Mouse (Mus musculus): Measurements from ENCODE around the gene Ift52. TPM values are rescaled to one million over a fixed set of nuclear protein-coding genes. Genes with fewer than 3 reads are reported as not detected.

Ift52 gene
- total and polyA plus RNA-seq, 2 experiments from 2014 or later = 15.8 to 31.8 TPM

DNA sequence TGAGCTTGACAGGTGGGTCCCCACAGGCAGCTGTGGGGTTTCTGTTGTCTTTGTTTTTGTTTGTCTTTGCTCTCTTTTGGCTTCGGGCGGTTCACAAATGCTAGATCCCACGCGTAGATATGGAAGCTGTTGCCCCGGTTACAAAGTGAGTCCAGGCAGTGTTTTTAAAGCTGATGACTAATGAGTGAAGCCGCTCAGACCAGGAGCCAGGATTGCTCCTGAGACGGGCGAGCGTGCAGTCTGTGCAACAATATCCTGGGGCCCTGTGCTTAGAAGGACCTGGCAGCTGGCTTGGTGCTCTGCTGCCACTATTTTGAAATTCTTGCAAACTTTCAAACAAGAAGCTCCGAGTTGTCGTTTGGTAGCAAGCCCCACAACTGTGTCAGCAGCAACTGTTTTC lies 43.5 kb upstream of the Ift52 start:
- no peaks in the 10 kb centered on the region for H3K36me3 ChIP-seq (ENCODE audit: insufficient read depth, low read length)
- no peaks in the 10 kb centered on the region for H3K9me3 ChIP-seq (ENCODE audit: low read length)
- no peak overlapping the region for H3K4me3 ChIP-seq (ENCODE audit: low read length)
- H3K27me3 ChIP-seq (ENCODE audit: insufficient read depth, low read length) = no peaks in the 10 kb centered on the region
- H3K27ac ChIP-seq = no peak overlapping the region
- TF ChIP-seq CTCF (IDR thresholded peaks at IDR 0.05; ENCODE audit: low read depth) = no peak
- 0 out of 2 replicates have a peak, but pooled peaks cover 8% of the 10 kb centered on the region for H3K4me1 ChIP-seq (ENCODE audit: insufficient read depth, low read length)
- no peak overlapping the region for H3K4me2 ChIP-seq (ENCODE audit: low read depth, low read length)
- ATAC-seq = no peak
- DNase-seq (ENCODE audit: low spot score) = peak; percentile 20
- H3K9ac ChIP-seq (replicated peaks; ENCODE audit: low read length) = no peak overlapping the region
- 12% methylated on average over 11 of the region's 11 CpGs for WGBS

DNA sequence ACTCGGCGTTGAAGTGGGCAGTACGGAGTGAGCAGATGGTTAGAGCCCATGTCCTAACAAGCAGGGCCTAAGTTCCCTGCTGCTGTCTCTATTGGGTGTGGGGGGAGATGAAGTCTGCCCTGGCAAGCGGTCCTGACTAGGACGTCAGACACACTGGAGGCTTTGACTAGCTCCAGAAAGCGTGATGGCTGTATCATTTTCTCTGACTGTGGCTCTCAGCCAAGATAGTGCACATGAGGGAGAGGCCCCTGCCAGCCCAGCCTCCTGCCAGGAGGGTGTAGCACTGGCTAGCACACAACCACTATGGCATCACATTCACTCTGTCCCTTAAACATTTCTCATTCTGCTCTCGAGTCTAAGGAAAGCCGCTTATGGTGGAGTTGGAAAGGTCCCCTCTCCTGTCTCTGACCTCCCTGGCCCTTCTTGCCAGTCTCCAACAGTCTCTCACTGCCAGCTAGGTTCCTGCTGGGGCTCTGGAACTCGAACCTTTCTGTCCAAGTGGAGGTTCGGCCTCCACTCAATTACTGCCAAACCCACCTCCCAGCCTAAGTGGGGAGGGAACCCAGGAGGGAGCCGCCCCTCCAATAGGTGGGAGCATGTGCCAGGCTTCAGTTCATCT lies 41.9 kb upstream of the Ift52 start:
- no peak overlapping the region for H3K4me3 ChIP-seq (ENCODE audit: low read length)
- no peak overlapping the region for H3K4me2 ChIP-seq (ENCODE audit: low read depth, low read length)
- no peak overlapping the region for H3K27ac ChIP-seq
- no peaks in the 10 kb centered on the region for H3K27me3 ChIP-seq (ENCODE audit: insufficient read depth, low read length)
- TF ChIP-seq CTCF (IDR thresholded peaks at IDR 0.05; ENCODE audit: low read depth) = no peak
- H3K36me3 ChIP-seq (ENCODE audit: insufficient read depth, low read length) = no peaks in the 10 kb centered on the region
- peak; percentile 63 for DNase-seq (ENCODE audit: low spot score)
- no peaks in the 10 kb centered on the region for H3K9me3 ChIP-seq (ENCODE audit: low read length)
- ATAC-seq = peak; percentile 71
- no peak overlapping the region for H3K9ac ChIP-seq (replicated peaks; ENCODE audit: low read length)
- WGBS = 44% methylated on average over 11 of the region's 11 CpGs
- H3K4me1 ChIP-seq (ENCODE audit: insufficient read depth, low read length) = 0 out of 2 replicates have a peak, but pooled peaks cover 8% of the 10 kb centered on the region

GRCm38 (mm10) chr2:162976001-162976400 lies 41.2 kb upstream of the Ift52 start:
- Histone ChIP-seq H3K27me3 (ENCODE audit: insufficient read depth, low read length) (no peaks in the 10 kb centered on the region), H3K36me3 (ENCODE audit: insufficient read depth, low read length) (no peaks in the 10 kb centered on the region), H3K9ac (replicated peaks; ENCODE audit: low read length) (no peak overlapping the region), H3K4me1 (ENCODE audit: insufficient read depth, low read length) (0 out of 2 replicates have a peak, but pooled peaks cover 8% of the 10 kb centered on the region), H3K4me2 (ENCODE audit: low read depth, low read length) (no peak overlapping the region), H3K9me3 (ENCODE audit: low read length) (no peaks in the 10 kb centered on the region), H3K4me3 (ENCODE audit: low read length) (no peak overlapping the region), H3K27ac (peak overlapping the region; percentile 32; the same call in 1 of the 2 replicates)
- DNase-seq (ENCODE audit: low spot score) = peak; percentile 64
- 44% methylated on average over 4 of the region's 4 CpGs for WGBS
- no peak for TF ChIP-seq CTCF (IDR thresholded peaks at IDR 0.05; ENCODE audit: low read depth)
- ATAC-seq = peak; percentile 52; the same call in 1 of the 2 replicates

- DNase-seq (ENCODE audit: low spot score) (no peak), ATAC-seq (no peak)
- Histone ChIP-seq H3K27ac (no peak overlapping the region), H3K9ac (replicated peaks; ENCODE audit: low read length) (no peak overlapping the region), H3K36me3 (ENCODE audit: insufficient read depth, low read length) (no peaks in the 10 kb centered on the region), H3K9me3 (ENCODE audit: low read length) (no peaks in the 10 kb centered on the region), H3K27me3 (ENCODE audit: insufficient read depth, low read length) (no peaks in the 10 kb centered on the region), H3K4me2 (ENCODE audit: low read depth, low read length) (no peak overlapping the region), H3K4me3 (ENCODE audit: low read length) (no peak overlapping the region), H3K4me1 (ENCODE audit: insufficient read depth, low read length) (no peaks in the 10 kb centered on the region)
- no peak for TF ChIP-seq CTCF (IDR thresholded peaks at IDR 0.05; ENCODE audit: low read depth)
- 95% methylated on average over 6 of the region's 6 CpGs for WGBS
Measured at GRCm38 (mm10) chr2:162984381-162984780, 32.8 kb upstream of the Ift52 start.

GRCm38 (mm10) chr2:162985923-162986322 lies 31.2 kb upstream of the Ift52 start:
- no peak overlapping the region for H3K4me2 ChIP-seq (ENCODE audit: low read depth, low read length)
- H3K27ac ChIP-seq = no peak overlapping the region
- DNase-seq (ENCODE audit: low spot score) (peak; percentile 79), ATAC-seq (peak; percentile 88)
- H3K27me3 ChIP-seq (ENCODE audit: insufficient read depth, low read length) = no peaks in the 10 kb centered on the region
- WGBS = 32% methylated on average over 3 of the region's 3 CpGs
- no peak for TF ChIP-seq CTCF (IDR thresholded peaks at IDR 0.05; ENCODE audit: low read depth)
- no peaks in the 10 kb centered on the region for H3K4me1 ChIP-seq (ENCODE audit: insufficient read depth, low read length)
- no peak overlapping the region for H3K4me3 ChIP-seq (ENCODE audit: low read length)
- no peaks in the 10 kb centered on the region for H3K9me3 ChIP-seq (ENCODE audit: low read length)
- no peaks in the 10 kb centered on the region for H3K36me3 ChIP-seq (ENCODE audit: insufficient read depth, low read length)
- no peak overlapping the region for H3K9ac ChIP-seq (replicated peaks; ENCODE audit: low read length)

DNA sequence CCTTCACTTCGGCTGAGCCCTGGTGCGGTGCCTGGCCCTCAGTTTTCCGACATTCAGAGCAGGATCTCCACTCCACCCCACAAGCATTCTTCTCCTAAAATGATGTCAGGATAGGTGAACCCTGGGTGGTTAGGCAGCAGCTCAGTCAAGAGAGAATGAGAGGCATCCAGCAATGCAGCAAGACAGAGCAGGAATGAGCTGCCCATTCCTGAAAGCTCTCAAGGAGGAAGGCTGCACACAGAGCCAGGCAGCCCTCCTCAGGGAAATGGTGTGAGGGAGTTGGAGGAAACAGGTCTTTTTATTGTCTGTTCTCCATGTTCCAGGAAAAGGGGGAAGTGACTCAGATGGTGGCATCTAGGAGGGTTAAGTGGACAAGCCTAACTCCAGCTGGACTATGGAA lies 30.4 kb upstream of the Ift52 start:
- 84% methylated on average over 3 of the region's 3 CpGs for WGBS
- Histone ChIP-seq H3K9ac (replicated peaks; ENCODE audit: low read length) (no peak overlapping the region), H3K4me1 (ENCODE audit: insufficient read depth, low read length) (no peaks in the 10 kb centered on the region), H3K27me3 (ENCODE audit: insufficient read depth, low read length) (no peaks in the 10 kb centered on the region), H3K4me3 (ENCODE audit: low read length) (no peak overlapping the region), H3K9me3 (ENCODE audit: low read length) (no peaks in the 10 kb centered on the region), H3K4me2 (ENCODE audit: low read depth, low read length) (no peak overlapping the region), H3K27ac (no peak overlapping the region), H3K36me3 (ENCODE audit: insufficient read depth, low read length) (no peaks in the 10 kb centered on the region)
- DNase-seq (ENCODE audit: low spot score) (no peak), ATAC-seq (no peak)
- TF ChIP-seq CTCF (IDR thresholded peaks at IDR 0.05; ENCODE audit: low read depth) = no peak

DNA sequence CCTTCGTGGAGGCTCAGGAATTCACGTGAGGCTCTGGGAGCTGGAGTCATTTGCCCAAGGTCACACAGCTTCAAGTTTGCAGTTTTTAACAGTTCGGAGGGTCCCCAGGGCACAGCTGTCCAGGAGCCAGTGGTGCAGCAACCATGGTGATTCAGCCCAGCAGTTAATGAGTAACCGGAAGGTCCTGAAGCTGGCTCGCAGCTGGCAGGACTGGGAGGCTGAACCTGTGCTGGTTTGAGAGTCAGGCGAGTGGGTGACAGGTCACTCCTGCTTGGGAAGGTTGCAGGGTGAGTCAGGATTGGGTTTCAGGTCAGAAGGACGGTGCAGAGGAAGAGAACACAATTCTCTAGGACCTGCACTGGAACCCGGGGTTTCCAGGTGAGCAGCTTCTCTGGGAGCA lies 29.9 kb upstream of the Ift52 start, which contains the start of gene Sgk2:
Gene Sgk2, plus strand, starts transcription at position 113 of the 400 bp plus-strand sequence.
- Histone ChIP-seq H3K9ac (replicated peaks; ENCODE audit: low read length) (no peak within 1 kb of the TSS), H3K4me1 (ENCODE audit: insufficient read depth, low read length) (no peaks in the 10 kb centered on the region), H3K27me3 (ENCODE audit: insufficient read depth, low read length) (no peaks in the 10 kb centered on the region), H3K9me3 (ENCODE audit: low read length) (no peaks in the 10 kb centered on the region), H3K4me3 (ENCODE audit: low read length) (no peak within 1 kb of the TSS), H3K4me2 (ENCODE audit: low read depth, low read length) (no peak within 1 kb of the TSS), H3K27ac (no peak within 1 kb of the TSS), H3K36me3 (ENCODE audit: insufficient read depth, low read length) (no peaks in the 10 kb centered on the region)
- ATAC-seq (no peak), DNase-seq (ENCODE audit: low spot score) (no peak)
- TF ChIP-seq CTCF (IDR thresholded peaks at IDR 0.05; ENCODE audit: low read depth) = no peak
- 59% methylated on average over 8 of the region's 8 CpGs for WGBS

Data from hindbrain, postnatal 0 days (tissue).